Comparison of ENCODE assay signal across 18 mouse cellular contexts in genomic region chr6:93892922-93893321, GRCm38 (mm10).
"Had no signal": no experiment of that assay in that cellular context is flagged by ENCODE, and none has a peak within 500 bp of the region (broad histone marks: within the 10 kb centered on the region; RNA-seq: fewer than 3 reads in every experiment).

No protein-coding gene starts in this region.

- DNase-seq: kidney, postnatal 10 days; kidney, postnatal 4 days; liver; liver, embryonic 13.5 days; liver, postnatal 0 days; lung, postnatal 14 days; retina, postnatal 1 day; right cerebral cortex, postnatal 4 days; spleen, adult 18-20 months; thymus, postnatal 4 days had no signal

- H3K27me3 ChIP-seq: limb, embryonic 12.5 days; liver, embryonic 13.5 days; lung, embryonic 15.5 days; midbrain, embryonic 13.5 days; neural tube, embryonic 12.5 days; stomach, embryonic 15.5 days had no signal

- H3K4me2 ChIP-seq: limb, embryonic 12.5 days; liver, embryonic 13.5 days; lung, embryonic 15.5 days; midbrain, embryonic 13.5 days; neural tube, embryonic 12.5 days; stomach, embryonic 15.5 days had no signal

- H3K9ac ChIP-seq: limb, embryonic 12.5 days; liver, embryonic 13.5 days; liver, postnatal 0 days; lung, embryonic 15.5 days; midbrain, embryonic 13.5 days; neural tube, embryonic 12.5 days; stomach, embryonic 15.5 days had no signal

- H3K9me3 ChIP-seq: limb, embryonic 12.5 days; liver, embryonic 13.5 days; lung, embryonic 15.5 days; midbrain, embryonic 13.5 days; neural tube, embryonic 12.5 days; stomach, embryonic 15.5 days had no signal

- H3K4me3 ChIP-seq: layer of hippocampus, adult 2 months; limb, embryonic 12.5 days; liver, embryonic 13.5 days; lung, embryonic 15.5 days; midbrain, embryonic 13.5 days; myocyte; neural tube, embryonic 12.5 days; stomach, embryonic 15.5 days had no signal

- H3K36me3 ChIP-seq: limb, embryonic 12.5 days; liver, embryonic 13.5 days; lung, embryonic 15.5 days; stomach, embryonic 15.5 days had no signal

- H3K27ac ChIP-seq: layer of hippocampus, adult 2 months; limb, embryonic 12.5 days; liver, embryonic 13.5 days; lung, embryonic 15.5 days; macrophage; midbrain, embryonic 13.5 days; neural tube, embryonic 12.5 days; stomach, embryonic 15.5 days had no signal

- ATAC-seq: liver, postnatal 0 days; midbrain, embryonic 13.5 days had no signal

- H3K4me1 ChIP-seq: liver, embryonic 13.5 days; lung, embryonic 15.5 days; stomach, embryonic 15.5 days had no signal
